Mouse (Mus musculus) heart, postnatal 25 days (tissue): Measurements from ENCODE around the gene Sdcbp2. TPM values are rescaled to one million over a fixed set of nuclear protein-coding genes. Genes with fewer than 3 reads are reported as not detected.
"Not testable (repeated sequence)": the region's sequence is repeated elsewhere in the genome, so short reads cannot be mapped to it uniquely, and the experiment has no call there.

Source experiments
- DNase-seq: peaks from one replicate; pipeline ENCODE4 v3.0.0; 2022; ENCODE audit warnings: low spot score
- intact Hi-C: fragments of 180-260 bp; cut with DNase I; formaldehyde crosslinking; loops from one replicate; pipeline ENCODE4 v1.15.1; 2025
- total RNA-seq, 2 experiments: library from RNA; stranded (reverse); gene quantifications; 2 replicates each; pipeline ENCODE4 v1.2.3; 2021

Gene Sdcbp2
- total RNA-seq, 2 experiments from 2014 or later, result 1.0 to 2.3 TPM

DNA sequence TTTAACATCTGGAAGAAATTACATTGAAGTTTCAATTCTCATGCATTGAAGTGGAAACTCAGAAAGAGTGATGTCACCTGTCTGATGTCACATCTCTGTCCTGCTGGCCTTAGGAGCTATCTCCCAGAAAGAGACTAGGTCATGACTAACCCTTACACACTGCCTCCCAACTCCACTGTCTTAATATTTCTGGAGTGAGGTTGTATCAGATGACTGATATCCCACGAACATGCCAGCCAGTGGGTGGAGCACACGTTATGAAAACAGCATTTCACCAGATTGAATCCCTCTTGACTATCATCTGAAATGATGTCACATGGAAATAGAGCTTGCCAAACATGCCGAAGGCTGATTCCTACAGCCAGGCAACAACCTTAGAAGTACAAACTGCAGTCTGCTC is 7.4 kb upstream of the Sdcbp2 start:
- no peak for DNase-seq
- intact Hi-C loops, result no loop called here

GRCm38 (mm10) chr2:151566856-151567255 is 5.6 kb upstream of the Sdcbp2 start:
- intact Hi-C loops, result no loop called here
- no peak for DNase-seq

GRCm38 (mm10) chr2:151569452-151569851 is 3.0 kb upstream of the Sdcbp2 start:
- intact Hi-C loops, result no loop called here
- DNase-seq, result no peak

GRCm38 (mm10) chr2:151573667-151574066 is 1.2 kb downstream of the Sdcbp2 start:
- intact Hi-C loops, result loop anchor here (10.0 kb wide), 1 partner anchor 171 kb away; the partner anchor contains the start of gene Psmf1
- no peak for DNase-seq

DNA sequence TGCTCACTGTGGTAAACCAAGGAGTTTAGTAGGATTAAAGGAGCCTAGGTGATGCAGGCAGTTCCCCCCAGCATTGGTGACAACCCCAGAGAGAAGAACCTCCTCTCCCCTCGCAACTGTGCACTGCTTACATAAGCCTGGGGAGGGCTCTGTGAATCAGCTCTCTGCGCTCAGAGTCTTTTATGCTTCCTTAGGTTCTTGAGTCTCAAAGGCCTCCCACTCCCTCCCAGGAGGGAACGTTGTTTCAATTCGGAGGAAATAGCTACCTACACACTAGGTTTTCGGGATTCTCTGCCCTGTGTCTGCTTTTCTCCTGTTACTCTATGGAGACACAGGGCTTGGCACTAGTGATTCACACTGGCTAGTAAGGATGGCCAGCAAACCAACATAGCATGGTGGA is 2.2 kb downstream of the Sdcbp2 start:
- DNase-seq, result no peak
- intact Hi-C loops, result loop anchor here (5.0 to 10.0 kb wide), 3 partner anchors 32 to 170 kb away; partner anchors contain the start of genes Fkbp1a, Nsfl1c and Psmf1

GRCm38 (mm10) chr2:151575119-151575698 is 2.8 kb downstream of the Sdcbp2 start:
- intact Hi-C loops, result loop anchor here (5.0 to 10.0 kb wide), 3 partner anchors 33 to 170 kb away; partner anchors contain the start of genes Fkbp1a, Nsfl1c and Psmf1
- no peak for DNase-seq

DNA sequence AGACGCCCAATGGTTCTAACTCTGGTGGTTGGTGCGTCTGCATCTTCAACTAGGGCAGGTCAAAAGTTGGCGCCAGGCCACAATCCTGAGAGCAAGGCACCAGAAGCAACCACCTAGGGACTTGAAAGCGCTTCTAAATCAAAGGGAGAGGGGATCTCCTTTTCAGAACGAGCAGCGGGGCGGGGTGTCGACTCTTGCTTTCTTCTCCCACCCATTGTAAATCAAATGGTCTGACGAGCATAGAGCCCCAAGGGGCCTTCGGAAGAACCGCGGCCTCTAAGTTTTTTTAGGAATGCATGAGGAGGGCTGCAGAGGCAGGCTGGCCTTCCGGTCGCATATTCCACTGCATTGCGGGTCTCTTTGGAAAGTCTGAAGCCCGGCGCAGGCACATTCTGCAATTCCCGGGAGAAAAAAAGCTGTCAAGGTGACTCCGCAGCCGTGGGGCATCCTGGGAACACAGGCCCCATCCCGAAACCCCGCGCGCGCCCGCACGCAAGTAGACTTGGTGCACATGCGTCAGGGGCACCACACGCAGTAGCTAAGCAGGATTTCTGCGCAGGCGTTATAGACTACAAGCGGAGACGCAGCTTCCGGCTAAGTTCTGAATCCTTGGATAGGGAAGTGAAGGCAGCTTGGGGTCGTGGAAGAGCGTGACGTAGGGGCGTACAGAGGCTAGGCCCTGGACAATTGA is 3.4 kb downstream of the Sdcbp2 start:
- intact Hi-C loops, result loop anchor here (5.0 to 10.0 kb wide), 3 partner anchors 34 to 169 kb away; partner anchors contain the start of genes Fkbp1a, Nsfl1c and Psmf1
- peak; percentile 73 for DNase-seq

GRCm38 (mm10) chr2:151579183-151579582 is 6.8 kb downstream of the Sdcbp2 start:
- intact Hi-C loops, result loop anchor here (5.0 to 10.0 kb wide), 3 partner anchors 37 to 166 kb away; partner anchors contain the start of genes Fkbp1a, Nsfl1c and Psmf1
- no peak for DNase-seq

DNA sequence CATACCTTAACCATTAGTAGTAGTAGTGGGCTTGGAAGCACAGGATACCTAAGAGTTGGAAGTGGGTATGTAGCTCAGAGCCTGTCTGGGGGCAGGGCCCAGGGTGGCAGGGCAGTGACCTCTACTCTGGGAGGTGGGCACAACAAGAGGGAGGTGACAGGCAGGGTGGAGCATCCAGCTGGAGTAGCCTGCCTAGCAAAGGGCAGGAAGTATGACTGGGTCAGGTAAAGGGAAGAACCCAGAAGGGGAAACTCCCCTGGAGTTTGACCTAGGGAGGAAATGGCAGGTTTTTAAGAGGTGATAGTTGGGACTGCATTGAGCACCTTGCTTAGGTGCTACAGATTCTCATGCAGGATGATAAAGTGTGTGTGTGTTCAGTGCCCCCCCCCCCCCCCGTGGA is 8.5 kb downstream of the Sdcbp2 start:
- intact Hi-C loops, result no loop called here
- DNase-seq, result no peak

GRCm38 (mm10) chr2:151585934-151586333 is 13.5 kb downstream of the Sdcbp2 start:
- intact Hi-C loops, result no loop called here
- DNase-seq, result no peak

- intact Hi-C loops, result no loop called here
- DNase-seq, result no peak
Observed at GRCm38 (mm10) chr2:151586807-151587206, 14.4 kb downstream of the Sdcbp2 start.

GRCm38 (mm10) chr2:151587306-151587705 is 14.9 kb downstream of the Sdcbp2 start:
- no peak for DNase-seq
- intact Hi-C loops, result no loop called here

DNA sequence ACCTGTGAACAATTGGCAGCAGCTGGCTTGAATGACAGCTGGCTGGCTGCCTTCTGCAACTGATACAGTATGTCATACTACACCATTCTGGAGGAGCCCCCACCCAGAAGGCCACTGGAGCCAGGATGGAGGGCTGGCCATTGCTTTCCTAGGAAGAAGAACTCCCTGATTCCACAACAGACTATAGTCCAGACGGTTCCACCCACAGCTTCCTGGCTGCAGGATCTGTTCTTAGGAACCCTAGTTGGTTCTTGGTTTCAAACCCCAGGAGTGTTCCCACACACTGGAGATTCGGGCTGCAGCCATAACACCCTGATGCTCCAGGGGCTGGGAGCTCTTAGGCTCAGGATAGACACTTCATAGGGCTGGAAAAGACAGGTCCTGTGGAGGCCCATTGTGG is 25.6 kb downstream of the Sdcbp2 start:
- DNase-seq, result no peak
- intact Hi-C loops, result no loop called here

- intact Hi-C loops, result no loop called here
- DNase-seq, result no peak
Observed at GRCm38 (mm10) chr2:151602106-151602505, 29.7 kb downstream of the Sdcbp2 start.

DNA sequence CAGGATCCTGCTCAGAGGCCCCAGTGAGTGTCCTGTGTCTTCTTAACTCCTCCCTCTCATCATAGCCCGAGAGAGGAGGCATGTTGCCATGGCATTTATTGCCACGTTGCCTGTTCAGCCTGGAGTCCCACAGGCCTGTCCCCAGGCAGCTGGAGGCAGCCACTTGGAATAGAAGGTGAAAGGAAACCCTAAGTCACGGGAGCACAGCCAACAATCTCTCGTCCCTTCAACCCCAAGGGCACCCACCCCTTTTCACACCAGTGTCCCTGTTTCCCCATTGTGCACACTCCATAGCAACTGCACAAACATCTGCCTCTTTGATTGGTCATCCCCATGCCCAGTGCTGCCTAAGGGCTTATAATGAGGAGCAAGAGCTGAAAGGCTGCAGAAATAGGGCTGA is 31.2 kb downstream of the Sdcbp2 start:
- intact Hi-C loops, result no loop called here
- no peak for DNase-seq

GRCm38 (mm10) chr2:151605437-151605987 is 33.1 kb downstream of the Sdcbp2 start:
- DNase-seq, result no peak
- intact Hi-C loops, result no loop called here

GRCm38 (mm10) chr2:151608435-151608834 is 36.0 kb downstream of the Sdcbp2 start:
- DNase-seq, result no peak
- intact Hi-C loops, result no loop called here

DNA sequence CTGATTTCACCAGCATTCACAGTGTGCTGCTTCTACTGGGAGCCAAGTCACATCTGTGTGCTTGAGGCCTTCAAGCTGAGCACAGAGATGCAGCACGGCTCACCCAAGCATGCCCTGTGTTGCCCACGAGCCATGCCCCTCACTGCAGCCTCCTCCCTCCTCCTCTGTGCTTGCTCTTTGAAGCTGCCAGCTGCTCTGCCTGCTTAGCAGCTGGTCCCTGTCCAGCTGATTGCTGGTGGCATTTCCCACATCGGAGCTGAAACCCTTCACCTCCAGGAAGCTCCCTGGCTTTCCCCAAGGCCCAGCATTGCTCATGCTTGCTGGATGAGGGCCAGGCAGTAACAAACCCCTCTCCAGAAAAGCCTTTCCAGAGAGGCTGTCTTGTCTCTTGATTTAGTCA is 37.6 kb downstream of the Sdcbp2 start:
- no peak for DNase-seq
- intact Hi-C loops, result no loop called here

GRCm38 (mm10) chr2:151615779-151616178 is 43.4 kb downstream of the Sdcbp2 start:
- DNase-seq, intact Hi-C loops: not testable (repeated sequence)

GRCm38 (mm10) chr2:151616551-151617329 is 44.3 kb downstream of the Sdcbp2 start:
- intact Hi-C loops, result no loop called here

More at GRCm38 (mm10) chr2:151616551-151617329, 44.3 kb downstream of the Sdcbp2 start:
- no peak for DNase-seq
